Mouse (Mus musculus) heart, adult 2 months (tissue): Measurements from ENCODE around the gene Nfkbie.

ENCODE experiments used
- CTCF ChIP-seq: fragments of 200-600 bp; IDR thresholded peaks from 2 replicates; pipeline ENCODE4 v1.8.1; 2022; ENCODE audit warnings: antibody characterized with exemption, mild to moderate bottlenecking, moderate library complexity
- EP300 ChIP-seq: fragments of 200-500 bp; IDR thresholded peaks from 2 replicates; pipeline ENCODE4 v1.6.1; 2011; ENCODE audit warnings: low read depth, low read length, control low read depth; ENCODE audit not compliant: insufficient read depth

- no peak for TF ChIP-seq CTCF
- TF ChIP-seq EP300, result no peak
Measured at GRCm38 (mm10) chr17:45517549-45518215, 37.8 kb upstream of the Nfkbie start.
